Mouse (Mus musculus) MEL (cell line): Measurements from ENCODE around the gene F8.

Source experiments
- JUND ChIP-seq: IDR thresholded peaks from 2 replicates; pipeline ENCODE4 v1.6.1; 2011; ENCODE audit warnings: low read depth, mild to moderate bottlenecking, improper control_type of control experiment, low read length
- MAFK ChIP-seq: IDR thresholded peaks from 2 replicates; pipeline ENCODE4 v1.6.1; 2011; ENCODE audit warnings: low read depth, mild to moderate bottlenecking, low read length, improper control_type of control experiment, borderline replicate concordance

- no peak for TF ChIP-seq MAFK
- TF ChIP-seq JUND = no peak
These were observed 218.7 kb downstream of the F8 start, which contains the start of gene Smim9 for GRCm38 (mm10) chrX:75163670-75164069.
